Mouse (Mus musculus) WW6 (cell line): ENCODE measurements at regions not wholly inside any gene's neighbourhood (a gene's known extent, or its start where the extent isn't known, plus 50 kb on each side); places are given as distances from the start of the nearest gene placed in this dataset.

Source experiments
- DNase-seq: peaks from one replicate; pipeline ENCODE4 v3.0.0-alpha.2; 2013; ENCODE audit warnings: low read depth, low spot score

GRCm38 (mm10) chr6:14046560-14046959 is 175.2 kb upstream of the 2610001J05Rik start:
- no peak for DNase-seq

- no peak for DNase-seq
Measured at GRCm38 (mm10) chr6:14044654-14045053, 173.3 kb upstream of the 2610001J05Rik start.

GRCm38 (mm10) chr6:14025898-14026297 is 154.6 kb upstream of the 2610001J05Rik start:
- no peak for DNase-seq

GRCm38 (mm10) chr6:14018928-14019327 is 147.6 kb upstream of the 2610001J05Rik start:
- no peak for DNase-seq

DNA sequence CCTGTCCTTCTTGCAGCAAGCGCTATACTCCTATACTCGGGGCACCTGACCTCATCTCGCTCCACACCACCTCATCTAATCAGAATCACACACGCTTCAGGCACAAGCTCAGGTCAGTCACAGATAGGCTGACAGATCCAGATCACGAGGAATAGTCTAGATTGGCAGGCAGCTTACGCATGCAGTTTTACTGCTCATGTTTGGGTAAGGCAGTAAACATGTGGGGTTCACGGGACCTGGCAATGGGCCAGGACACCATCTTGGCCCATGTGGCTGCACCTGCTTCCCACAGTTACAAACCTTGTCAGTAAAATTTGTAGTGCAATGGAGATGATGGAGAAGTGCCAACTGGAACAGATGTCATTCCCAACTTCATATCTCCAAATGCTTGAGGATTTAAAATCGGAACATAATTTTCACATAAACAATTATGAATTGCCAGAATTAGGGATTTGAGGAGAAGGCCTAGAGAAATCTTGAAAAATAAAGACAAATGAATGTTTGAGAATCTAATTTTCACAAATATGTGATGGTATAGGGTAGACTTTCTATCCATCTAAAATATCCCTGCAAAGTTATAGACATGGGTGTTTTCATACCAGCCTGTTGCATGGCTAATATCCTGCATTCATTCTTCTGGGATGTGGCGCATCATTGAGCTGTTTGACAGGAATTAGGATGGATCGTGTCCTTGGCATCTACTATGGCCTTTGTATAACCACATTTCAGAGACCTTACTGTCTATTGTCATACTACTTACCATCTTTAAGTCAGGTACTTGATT is 111.5 kb upstream of the 2610001J05Rik start:
- no peak for DNase-seq

DNA sequence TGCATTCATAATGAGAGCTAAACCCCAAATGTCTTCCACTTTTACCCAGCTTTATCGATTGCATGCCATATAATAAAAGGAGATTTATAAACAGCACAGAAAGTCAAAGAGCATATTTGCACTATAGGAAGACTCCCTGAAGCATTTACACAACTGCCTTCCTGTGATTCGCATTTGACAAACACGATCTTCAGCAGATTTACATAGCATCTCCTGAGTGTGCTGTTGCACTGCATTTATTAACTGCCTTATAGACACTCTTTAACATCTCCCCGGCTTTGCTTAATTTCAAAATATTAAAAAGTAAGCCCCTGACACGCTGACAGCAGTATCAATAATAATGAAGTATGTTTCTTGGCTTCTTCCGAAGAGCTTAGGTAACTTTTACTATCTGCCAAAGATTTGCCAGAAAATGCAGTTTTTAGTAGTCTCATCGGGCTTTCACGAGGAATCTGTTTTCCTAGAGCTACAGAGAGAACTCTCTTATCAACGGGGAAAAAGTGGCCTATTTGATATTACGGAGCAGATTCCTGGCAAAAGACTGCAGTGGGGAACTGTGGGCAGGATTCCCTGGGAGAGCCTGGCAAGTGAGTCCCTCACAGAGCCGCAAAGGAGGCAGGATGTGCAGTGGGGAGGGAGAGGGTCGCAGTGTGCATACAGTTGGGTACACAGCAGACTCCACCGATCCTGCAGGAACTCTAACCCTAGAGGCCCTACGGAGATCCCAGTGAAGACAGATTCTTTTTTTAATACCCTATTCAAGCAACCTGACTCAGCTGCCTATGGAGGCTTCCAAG is 103.6 kb upstream of the 2610001J05Rik start:
- no peak for DNase-seq

DNA sequence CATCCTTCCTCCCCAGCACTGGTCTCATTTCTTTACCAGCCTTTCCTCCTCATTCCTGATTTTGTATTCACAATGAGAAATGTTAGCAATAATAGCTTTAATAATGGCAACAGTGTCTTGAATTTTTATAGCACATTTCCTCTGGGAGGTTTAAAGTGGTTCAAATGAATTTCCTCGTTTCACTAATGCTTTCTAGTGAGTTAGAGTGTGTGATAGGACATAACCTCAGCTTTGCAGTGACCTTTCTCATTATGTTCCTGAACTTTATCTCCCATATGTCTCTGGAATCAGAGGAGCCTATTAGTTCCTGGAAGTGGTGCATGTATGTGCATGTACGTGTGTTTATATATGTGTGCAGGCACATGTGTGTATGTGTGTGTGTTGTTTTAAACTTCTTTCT is 93.2 kb upstream of the 2610001J05Rik start:
- no peak for DNase-seq

GRCm38 (mm10) chr6:13964013-13964412 is 92.7 kb upstream of the 2610001J05Rik start:
- no peak for DNase-seq

- DNase-seq = no peak
Measured at GRCm38 (mm10) chr6:13949640-13950039, 78.3 kb upstream of the 2610001J05Rik start.

GRCm38 (mm10) chr6:13920809-13921760 is 49.8 kb upstream of the 2610001J05Rik start:
- DNase-seq = no peak
